Mouse (Mus musculus) kidney, postnatal 25 days (tissue): Measurements from ENCODE around the gene Plscr2.
A peak's percentile ranks its signal among the peaks of the same experiment; 100 is the strongest.

Experiments
- DNase-seq, 2 experiments: peaks; one replicate each; pipeline ENCODE4 v3.0.0; 2021; ENCODE audit warnings: mixed read lengths in 2 of 2

Gene Plscr2

DNA sequence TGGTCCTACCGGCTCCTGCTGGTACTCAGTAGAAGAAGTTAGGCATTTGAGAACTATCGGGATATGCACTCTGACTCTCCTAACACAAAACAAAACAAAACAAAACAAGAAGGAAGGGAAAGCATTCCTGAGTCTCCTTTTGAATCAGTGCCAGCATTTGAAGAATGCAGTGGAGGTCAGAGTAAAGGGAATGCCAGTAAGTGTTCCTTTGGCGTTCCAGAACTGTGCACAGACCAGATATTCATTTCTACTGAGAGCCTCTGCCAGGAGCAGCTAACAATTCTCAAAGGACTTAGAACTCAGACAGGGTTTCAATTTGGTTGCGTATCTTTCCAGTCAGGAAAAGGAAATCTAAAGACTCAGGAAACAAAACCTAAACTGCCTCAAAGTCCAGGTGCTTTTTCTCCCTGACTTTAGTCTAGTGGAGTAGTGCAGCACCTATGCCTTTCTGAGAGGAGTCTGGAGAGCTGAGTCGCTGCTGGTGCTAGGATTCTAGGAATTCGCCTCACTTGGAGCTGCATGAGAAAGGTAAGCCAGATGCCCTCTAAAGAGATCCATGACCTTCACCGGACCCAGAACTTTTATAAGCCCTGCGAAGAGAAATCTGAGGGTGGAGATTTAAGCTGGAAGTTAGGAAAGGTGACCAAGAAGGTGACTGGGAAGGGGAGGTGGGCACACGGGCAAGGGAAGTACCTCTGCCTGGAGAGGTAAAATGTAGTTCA is at the start of gene Plscr2:
Plscr2 (plus strand) TSS at position 117 of the 722 bp plus-strand sequence.
- DNase-seq: peak; percentile 75 to 80

DNA sequence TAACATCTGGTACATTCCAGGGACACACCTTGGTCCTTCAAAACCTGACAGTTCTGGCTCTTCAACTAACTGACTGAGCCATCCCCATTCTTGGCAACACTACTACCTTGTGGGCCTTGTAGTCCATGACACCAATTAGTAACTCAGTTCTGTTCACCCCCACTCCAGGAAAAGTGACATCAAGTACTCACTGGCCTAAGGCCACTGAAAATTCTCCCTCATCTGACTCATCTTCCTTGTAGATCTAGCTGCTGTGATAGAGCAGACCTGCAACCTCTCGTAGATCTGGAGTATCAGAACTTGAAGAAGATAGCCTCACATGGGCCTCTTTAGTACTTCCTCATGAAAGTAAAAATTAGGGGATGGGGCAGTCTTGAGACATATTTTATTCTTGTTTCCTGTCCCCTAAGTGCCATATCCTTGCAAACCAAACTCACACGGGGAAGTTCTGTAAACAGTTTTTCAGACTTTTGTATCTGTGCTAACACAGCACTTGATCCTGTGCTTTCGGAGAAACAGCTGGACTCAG is 49.2 kb upstream of the Plscr2 start:
- DNase-seq: no peak

GRCm38 (mm10) chr9:92226795-92227194 is 48.6 kb upstream of the Plscr2 start:
- no peak for DNase-seq

DNA sequence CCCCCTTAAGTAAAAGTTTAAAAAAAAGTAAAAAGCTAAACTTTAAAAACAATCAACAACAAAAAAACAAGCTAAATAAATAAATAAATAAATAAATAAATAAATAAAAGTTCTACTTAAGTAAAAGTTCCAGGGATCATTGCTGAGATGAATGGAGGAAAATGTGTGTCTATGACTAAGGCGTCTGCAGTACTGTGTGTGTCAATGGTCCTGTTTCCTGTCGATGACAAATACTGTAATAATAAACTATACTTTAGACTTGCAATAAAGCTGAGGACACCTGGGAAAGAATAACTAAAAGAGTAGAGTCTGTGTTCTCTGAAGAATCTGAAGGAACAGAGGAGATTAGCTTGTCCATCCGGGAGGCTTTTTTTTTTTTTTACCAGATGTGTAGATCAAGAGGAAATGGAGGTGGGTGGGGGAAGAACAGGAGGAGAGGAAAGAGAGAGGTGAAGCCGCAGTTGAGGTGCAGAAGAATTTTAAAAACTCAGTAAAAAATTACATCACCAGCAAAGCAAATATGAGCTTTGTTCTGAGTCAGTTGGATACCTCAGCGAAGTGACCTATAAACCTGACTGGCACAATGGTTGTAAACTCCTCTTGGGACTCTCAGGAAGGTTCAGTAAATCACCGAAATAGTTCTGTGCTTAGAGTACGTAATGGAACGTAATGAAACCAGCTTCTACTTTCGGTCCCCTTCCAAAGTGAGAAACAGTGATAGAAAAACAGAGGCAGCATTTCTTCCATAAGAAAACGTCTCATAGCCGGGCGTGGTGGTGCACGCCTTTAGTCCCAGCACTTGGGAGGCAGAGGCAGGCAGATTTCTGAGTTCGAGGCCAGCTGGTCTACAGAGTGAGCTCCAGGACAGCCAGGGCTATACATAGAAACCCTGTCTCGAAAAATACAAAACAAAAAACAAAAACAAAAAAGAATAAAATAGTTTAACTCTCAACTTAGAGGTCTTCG is 46.3 kb upstream of the Plscr2 start:
- DNase-seq: no peak

DNA sequence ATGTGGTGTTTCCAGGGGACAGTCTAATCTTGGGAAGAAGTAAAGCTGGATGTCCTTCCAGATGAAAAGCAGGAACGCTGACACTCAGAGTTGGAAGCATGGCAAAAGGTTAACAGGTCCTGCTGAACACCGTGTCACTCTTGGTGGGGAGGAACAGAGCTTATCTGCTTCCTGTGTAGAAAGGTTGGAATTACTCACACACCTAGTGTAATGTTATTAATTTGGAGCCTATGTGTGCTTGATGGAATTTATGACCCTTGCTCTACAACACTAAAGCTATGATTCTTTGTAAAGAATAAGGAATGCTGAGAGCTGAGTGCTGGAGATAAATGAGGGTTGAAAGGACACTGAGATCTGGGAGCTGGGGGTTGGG is 45.6 kb upstream of the Plscr2 start:
- DNase-seq: no peak

- DNase-seq: no peak
Measured at GRCm38 (mm10) chr9:92234901-92235458, 40.4 kb upstream of the Plscr2 start.

- no peak for DNase-seq
Measured at GRCm38 (mm10) chr9:92248773-92249446, 26.5 kb upstream of the Plscr2 start.

- no peak for DNase-seq
Measured at GRCm38 (mm10) chr9:92249447-92249852, 26.0 kb upstream of the Plscr2 start, which contains the start of gene Plscr1. Gene Plscr1, plus strand, starts transcription at chr9:92249750.

- DNase-seq: peak; percentile 90 to 95
Measured at GRCm38 (mm10) chr9:92249987-92250772, 25.2 kb upstream of the Plscr2 start.

DNA sequence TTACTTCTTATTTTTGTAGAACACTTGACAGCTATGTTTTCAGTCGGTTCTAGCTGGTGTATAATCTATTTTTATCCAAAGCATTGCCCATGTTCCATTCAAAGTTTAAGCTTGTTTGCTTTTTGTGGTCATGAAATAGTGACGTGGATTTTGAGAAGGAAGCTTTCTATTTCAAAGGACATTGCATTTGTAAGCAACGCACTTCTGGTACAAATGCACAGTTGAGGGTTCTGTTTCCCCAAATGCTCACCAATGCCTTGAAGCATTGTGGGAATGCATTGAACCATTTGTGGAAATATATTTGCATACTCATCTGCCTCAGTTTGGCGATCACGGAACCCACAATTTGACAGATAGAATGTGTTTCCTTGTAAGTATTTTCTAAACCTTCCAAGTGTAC is 22.7 kb upstream of the Plscr2 start:
- DNase-seq: no peak

DNA sequence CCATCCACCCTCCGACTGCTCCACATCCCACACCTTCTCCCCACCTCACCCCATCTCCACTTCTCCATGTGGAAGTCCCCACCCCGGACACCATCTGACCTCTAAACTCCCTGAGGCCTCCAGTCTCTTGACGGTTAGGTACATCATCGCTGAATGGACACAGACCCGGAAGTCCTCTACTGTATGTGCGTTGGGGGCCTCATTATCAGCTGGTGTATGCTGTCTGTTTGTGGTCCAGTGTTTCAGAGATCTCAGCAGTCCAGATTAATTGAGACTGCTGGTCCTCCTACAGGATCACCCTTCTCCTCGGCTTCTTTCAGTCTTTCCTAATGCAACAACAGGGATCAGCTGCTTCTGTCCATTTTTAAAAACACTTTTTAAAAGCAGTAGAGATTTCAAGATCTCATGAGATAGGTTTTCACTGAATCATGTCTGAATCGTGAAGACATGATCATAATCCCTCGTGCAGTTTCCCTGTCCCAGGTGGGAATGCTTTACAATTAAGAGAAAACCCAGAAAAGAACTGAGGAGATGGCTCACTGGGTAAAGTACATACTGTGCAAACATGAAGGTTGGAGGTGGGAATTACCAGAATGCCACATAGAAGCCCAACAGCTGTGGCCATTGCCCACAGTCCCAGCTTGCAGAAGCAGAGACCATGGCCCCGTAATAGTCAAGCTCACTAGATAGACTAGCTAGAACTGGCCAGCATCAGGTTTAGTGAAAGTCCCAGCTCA is 21.6 kb upstream of the Plscr2 start:
- no peak for DNase-seq

GRCm38 (mm10) chr9:92260481-92261159 is 14.8 kb upstream of the Plscr2 start:
- no peak for DNase-seq

DNA sequence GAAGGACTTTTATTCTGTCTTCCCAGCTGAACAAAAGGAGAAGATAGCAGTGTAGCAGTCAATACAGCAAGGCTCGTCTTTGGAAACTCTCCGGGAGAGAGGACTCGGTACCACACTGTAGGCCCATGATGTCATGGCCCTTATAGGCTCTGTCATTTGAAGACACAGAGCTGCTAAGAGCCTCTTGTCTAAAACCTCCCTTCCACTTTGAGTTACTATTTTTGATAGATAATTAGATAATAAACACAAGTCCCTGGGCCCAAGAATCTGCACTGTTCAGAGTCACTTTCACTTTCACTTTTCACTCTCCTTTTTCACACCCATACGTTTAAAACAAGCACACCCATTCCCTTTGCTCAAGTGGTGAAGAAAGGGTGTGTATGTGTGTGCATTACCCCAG is 9.7 kb upstream of the Plscr2 start:
- DNase-seq: no peak

- no peak for DNase-seq
Measured at GRCm38 (mm10) chr9:92266558-92267171, 8.7 kb upstream of the Plscr2 start.

DNA sequence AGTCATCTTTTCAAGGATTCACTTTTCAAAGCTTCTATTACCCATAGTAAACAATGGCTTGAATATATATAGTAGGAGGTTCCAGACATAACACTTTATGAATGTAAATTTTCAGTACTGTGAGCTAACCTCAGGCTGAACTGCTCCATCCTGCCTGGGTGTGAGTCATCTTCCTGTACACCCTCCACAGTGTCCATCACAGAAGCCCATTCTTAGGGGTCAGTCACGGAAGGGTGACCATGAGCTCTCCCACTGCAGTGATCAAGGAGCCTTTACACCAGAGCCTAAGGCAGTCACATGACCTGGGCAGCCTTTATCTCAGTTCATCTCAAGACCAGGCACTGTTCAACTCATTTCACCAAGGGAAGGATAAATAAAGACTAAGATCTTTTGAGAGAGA is 7.7 kb upstream of the Plscr2 start:
- DNase-seq: no peak

- DNase-seq: no peak
Measured at GRCm38 (mm10) chr9:92269829-92270404, 5.5 kb upstream of the Plscr2 start.

DNA sequence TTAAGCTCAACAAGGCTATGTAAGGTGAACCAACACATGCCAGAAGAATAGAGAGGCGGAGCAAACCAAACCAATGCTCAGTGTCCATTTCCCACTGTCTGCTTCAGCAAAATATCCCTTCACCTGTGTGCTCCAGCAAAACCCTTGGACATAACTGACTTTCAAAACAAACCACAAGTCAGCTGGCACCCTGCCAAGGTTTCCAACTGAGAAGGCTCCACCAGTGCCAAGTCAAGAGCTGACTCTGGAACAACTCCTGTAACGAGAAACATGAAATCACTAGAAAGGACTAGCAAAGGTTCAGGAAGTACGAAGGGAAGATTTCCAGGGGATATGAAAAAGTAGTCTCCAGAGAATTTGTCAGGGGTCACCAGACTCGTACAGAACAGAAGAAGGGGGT is 4.5 kb upstream of the Plscr2 start:
- peak; percentile 96 to 100 for DNase-seq

DNA sequence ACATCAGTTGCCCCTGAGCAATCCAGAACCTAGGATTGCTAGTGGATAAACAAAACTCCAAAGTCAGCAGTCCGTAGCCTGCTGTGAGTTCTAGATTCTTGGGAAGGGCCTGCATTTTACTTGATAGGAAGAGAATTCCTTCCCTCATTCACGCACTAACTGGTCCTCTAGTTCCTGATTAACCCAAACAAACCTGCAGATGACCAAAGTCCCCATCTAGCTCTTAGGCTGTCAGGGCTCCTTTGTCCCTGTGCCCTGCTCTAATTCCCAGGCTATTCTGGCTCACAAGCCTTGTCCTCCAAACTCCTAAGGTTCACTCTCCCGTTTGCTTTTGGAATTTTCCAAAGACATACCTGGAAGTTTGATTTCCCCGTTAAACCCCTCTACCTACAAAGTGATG is 2.8 kb upstream of the Plscr2 start:
- DNase-seq: peak; percentile 40 to 72

- DNase-seq: no peak
Measured at GRCm38 (mm10) chr9:92273271-92273670, 2.1 kb upstream of the Plscr2 start.
